Mouse (Mus musculus): ENCODE data around the gene Susd2. TPM values are rescaled to one million over a fixed set of nuclear protein-coding genes. Genes with fewer than 3 reads are reported as not detected.

The Susd2 gene
- polyA plus RNA-seq, 1 experiment = 0.17 TPM

DNA sequence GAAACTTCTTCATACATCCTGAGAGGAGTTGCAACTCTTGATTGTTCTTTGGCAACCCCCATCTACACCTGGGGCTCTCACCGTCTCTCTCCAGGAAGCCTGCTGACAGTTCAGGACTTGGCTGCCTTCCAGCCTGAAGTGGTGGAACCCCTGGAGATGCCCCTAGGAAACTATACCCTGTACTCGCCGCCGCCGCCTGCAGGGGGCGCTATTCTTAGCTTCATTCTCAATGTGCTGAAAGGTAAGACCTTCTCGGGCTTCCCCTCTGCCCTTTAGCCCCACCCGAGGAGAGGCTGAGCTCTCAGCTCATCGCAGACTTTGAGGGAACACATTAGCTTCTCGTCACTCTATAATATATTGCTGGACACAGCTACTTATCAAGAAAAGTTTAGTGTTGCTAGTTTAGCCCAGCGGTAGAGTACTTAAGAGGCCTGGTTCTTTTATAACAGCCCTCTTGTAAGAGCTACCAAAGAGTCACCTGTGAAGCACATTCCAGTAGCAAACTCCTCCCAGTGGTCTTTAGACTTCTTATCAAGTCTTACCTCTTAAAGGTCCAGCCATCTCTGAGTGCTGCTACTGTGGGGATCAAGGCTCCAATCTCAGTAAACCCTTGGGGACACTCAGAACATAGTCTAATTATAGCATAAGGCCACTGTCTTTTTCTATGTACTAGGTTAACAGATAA is 38.5 kb downstream of the Susd2 start:
- H3K4me1 ChIP-seq = peaks cover 10% of the 10 kb centered on the region
- no peaks in the 10 kb centered on the region for H3K9me3 ChIP-seq
- peaks cover 38% of the 10 kb centered on the region for H3K27me3 ChIP-seq (replicated peaks)
- no peak overlapping the region for H3K4me3 ChIP-seq (replicated peaks)
- H3K36me3 ChIP-seq (replicated peaks; ENCODE audit: low read length) = peaks cover 17% of the 10 kb centered on the region
- TF ChIP-seq GATA1 (IDR thresholded peaks at IDR 0.05; ENCODE audit: borderline replicate concordance, low read length) (no peak), FLI1 (IDR thresholded peaks at IDR 0.05; ENCODE audit: low read length) (no peak)

DNA sequence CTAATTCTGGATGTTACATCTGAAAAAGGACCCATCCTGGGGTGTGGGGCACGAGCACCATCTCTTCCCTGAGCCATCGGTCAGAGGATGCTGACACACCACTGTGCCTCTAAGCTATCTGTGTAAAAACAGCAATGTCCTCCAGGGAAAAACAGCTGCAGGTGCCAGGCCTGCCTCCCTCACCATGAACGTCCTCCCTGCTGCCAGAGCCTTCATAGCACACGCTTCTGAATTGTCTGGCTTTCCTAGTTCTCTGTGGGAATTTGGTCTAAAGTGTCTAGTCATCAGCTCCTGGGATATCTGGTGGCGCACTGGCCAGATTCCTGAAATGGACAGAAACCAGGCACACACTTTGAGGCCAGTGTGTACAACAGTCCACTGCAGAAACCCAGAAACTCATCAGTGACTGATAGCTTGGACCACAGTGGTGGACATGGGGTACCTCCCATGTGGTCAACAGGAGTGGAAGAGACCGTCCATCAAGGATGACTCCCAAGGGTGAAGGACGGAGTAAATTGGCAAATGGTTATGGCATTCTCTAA is 43.5 kb downstream of the Susd2 start:
- H3K9me3 ChIP-seq = peaks cover 14% of the 10 kb centered on the region
- peaks cover 25% of the 10 kb centered on the region for H3K27me3 ChIP-seq (replicated peaks)
- no peak overlapping the region for H3K4me3 ChIP-seq (replicated peaks)
- peaks cover 21% of the 10 kb centered on the region for H3K4me1 ChIP-seq
- no peak for TF ChIP-seq FLI1 (IDR thresholded peaks at IDR 0.05; ENCODE audit: low read length)
- TF ChIP-seq GATA1 (IDR thresholded peaks at IDR 0.05; ENCODE audit: borderline replicate concordance, low read length) = no peak
- peaks cover 26% of the 10 kb centered on the region for H3K36me3 ChIP-seq (replicated peaks; ENCODE audit: low read length)

DNA sequence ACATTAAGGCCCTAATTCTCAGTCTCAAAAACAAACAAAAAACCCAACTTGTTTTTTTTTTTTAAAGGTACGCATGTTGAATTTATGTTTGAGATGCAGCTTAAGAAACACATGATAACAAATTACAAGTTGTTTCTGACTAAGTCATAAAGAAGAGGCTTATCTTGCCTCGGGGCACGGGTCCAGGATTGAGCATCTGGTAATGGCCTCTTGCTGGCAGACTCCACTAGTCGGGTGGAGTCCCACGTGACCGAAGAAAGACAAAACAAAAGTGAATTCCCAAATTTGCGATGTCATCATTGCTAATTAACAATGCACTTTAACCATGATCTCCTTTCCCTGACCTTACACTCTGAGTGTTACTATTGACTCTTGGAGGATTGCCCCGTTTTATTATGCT is 47.8 kb downstream of the Susd2 start:
- H3K4me1 ChIP-seq = peaks cover 47% of the 10 kb centered on the region
- no peak overlapping the region for H3K4me3 ChIP-seq (replicated peaks)
- no peaks in the 10 kb centered on the region for H3K27me3 ChIP-seq (replicated peaks)
- TF ChIP-seq GATA1 (IDR thresholded peaks at IDR 0.05; ENCODE audit: borderline replicate concordance, low read length) (no peak), FLI1 (IDR thresholded peaks at IDR 0.05; ENCODE audit: low read length) (no peak)
- peaks cover 14% of the 10 kb centered on the region for H3K9me3 ChIP-seq
- peaks cover 41% of the 10 kb centered on the region for H3K36me3 ChIP-seq (replicated peaks; ENCODE audit: low read length)

DNA sequence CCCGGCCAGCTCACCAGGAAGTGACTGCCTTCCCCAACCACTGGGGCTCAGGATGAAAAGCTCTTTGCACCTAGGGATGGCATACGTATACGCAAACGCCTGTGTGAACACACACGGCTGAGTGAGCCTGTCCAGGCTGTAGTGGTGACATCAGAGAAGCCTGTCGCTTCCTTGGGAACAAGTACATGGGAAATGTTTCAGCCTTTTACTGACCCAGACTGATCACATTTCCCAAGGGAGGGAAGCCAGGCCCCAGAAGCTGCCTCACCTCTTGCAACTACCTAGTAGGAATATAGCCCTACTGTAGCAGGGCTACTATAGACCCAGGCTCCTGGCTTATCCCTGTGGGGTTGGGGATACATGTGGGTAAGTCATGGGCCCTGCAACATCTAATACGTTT is 51.2 kb downstream of the Susd2 start:
- H3K27me3 ChIP-seq (replicated peaks) = no peaks in the 10 kb centered on the region
- TF ChIP-seq GATA1 (IDR thresholded peaks at IDR 0.05; ENCODE audit: borderline replicate concordance, low read length) = no peak
- TF ChIP-seq FLI1 (IDR thresholded peaks at IDR 0.05; ENCODE audit: low read length) = no peak
- peaks cover 26% of the 10 kb centered on the region for H3K36me3 ChIP-seq (replicated peaks; ENCODE audit: low read length)
- H3K4me1 ChIP-seq = peaks cover 72% of the 10 kb centered on the region
- H3K9me3 ChIP-seq = 0 out of 2 replicates have a peak, but pooled peaks cover 3% of the 10 kb centered on the region
- H3K4me3 ChIP-seq (replicated peaks) = peak overlapping the region; percentile 16

DNA sequence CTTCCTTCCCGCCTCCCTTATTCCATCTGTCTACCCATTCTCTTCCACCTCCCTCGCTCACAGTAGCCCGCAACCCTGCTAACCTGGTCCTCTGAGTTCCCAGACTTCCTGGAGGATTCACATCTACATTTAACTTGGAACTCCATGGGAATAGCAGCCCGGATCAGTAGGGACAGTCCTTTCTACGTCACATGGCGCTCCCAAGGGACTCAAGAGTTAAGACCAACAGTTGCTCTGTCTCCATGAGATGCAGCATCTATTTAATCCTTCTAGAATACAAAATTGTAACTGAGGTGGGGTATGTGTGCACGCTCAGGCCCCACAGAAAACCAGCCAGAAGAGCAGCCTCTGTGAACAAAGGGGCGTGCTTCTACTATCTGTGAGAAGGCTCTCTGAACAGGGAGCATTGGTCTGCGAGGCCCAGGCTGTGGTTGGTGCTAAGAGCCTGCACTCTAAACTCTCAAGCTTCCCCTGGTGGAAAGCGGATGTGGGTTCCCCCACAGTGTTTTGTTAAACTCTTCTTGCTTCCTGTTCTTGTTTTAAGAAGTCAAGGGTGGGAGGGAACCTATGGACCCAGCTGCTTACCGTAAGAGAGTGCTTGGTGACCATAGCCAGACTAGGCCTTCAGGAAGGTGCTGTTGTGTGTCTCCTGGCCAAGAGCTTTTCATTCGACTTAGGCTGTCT is 52.5 kb downstream of the Susd2 start:
- no peaks in the 10 kb centered on the region for H3K9me3 ChIP-seq
- H3K36me3 ChIP-seq (replicated peaks; ENCODE audit: low read length) = peaks cover 21% of the 10 kb centered on the region
- no peaks in the 10 kb centered on the region for H3K27me3 ChIP-seq (replicated peaks)
- TF ChIP-seq GATA1 (IDR thresholded peaks at IDR 0.05; ENCODE audit: borderline replicate concordance, low read length) (no peak), FLI1 (IDR thresholded peaks at IDR 0.05; ENCODE audit: low read length) (peak; percentile 69; the same call in 1 of the 2 replicates)
- peaks cover 82% of the 10 kb centered on the region for H3K4me1 ChIP-seq
- H3K4me3 ChIP-seq (replicated peaks) = peak overlapping the region; percentile 85

DNA sequence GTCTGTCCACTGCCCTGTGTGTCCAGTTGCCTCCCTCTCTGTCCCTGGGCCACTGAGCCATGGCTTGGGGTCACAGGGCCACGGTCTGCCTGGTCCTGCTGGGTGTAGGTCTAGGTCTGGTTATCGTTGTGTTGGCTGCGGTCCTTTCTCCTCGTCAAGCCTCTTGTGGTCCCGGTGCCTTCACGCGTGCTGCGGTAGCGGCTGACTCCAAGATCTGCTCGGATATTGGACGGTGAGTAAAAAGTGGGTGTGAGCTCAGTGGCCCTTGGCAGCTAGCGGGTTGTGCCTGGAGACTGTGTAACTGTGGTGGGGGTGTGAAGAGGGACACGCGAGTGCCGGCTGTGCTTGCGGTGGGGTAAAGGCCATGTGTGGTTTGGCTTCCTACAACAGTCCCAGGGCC is 54.2 kb downstream of the Susd2 start:
- Histone ChIP-seq H3K27me3 (replicated peaks) (peaks cover 12% of the 10 kb centered on the region), H3K4me1 (peaks cover 88% of the 10 kb centered on the region), H3K36me3 (replicated peaks; ENCODE audit: low read length) (peaks cover 11% of the 10 kb centered on the region), H3K9me3 (no peaks in the 10 kb centered on the region), H3K4me3 (replicated peaks) (peak overlapping the region; percentile 87)
- TF ChIP-seq FLI1 (IDR thresholded peaks at IDR 0.05; ENCODE audit: low read length) (no peak), GATA1 (IDR thresholded peaks at IDR 0.05; ENCODE audit: borderline replicate concordance, low read length) (no peak)

DNA sequence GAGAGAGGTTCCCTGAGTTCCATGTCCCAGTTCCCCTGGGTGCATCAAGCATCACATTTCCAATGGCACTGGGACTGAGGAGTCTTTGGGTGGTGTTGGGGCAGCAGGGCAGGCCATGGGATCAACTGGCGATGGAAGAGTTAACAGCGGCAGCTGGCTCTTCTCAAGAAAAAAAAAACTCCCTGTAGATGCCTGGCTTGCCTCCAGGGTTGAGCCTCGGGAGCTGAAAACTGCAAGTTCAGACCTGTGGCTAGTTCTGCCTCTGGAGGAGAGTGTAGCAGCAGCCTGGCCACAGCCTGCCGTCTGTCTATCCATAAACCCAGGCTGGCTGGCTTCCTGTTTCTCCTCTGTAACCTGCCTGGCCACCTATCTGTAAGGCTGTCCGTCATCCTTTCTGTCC is 54.7 kb downstream of the Susd2 start, which contains the start of gene Ggt5:
Ggt5 (plus strand) TSS at position 212 of the 400 bp plus-strand sequence.
- peaks cover 7% of the 10 kb centered on the region for H3K36me3 ChIP-seq (replicated peaks; ENCODE audit: low read length)
- peaks cover 17% of the 10 kb centered on the region for H3K27me3 ChIP-seq (replicated peaks)
- TF ChIP-seq FLI1 (IDR thresholded peaks at IDR 0.05; ENCODE audit: low read length) (no peak), GATA1 (IDR thresholded peaks at IDR 0.05; ENCODE audit: borderline replicate concordance, low read length) (0 out of 3 replicates have a peak, but pooled peaks have one; percentile 27)
- H3K4me3 ChIP-seq (replicated peaks) = peak within 1 kb of the TSS; percentile 87
- no peaks in the 10 kb centered on the region for H3K9me3 ChIP-seq
- H3K4me1 ChIP-seq = peaks cover 88% of the 10 kb centered on the region

DNA sequence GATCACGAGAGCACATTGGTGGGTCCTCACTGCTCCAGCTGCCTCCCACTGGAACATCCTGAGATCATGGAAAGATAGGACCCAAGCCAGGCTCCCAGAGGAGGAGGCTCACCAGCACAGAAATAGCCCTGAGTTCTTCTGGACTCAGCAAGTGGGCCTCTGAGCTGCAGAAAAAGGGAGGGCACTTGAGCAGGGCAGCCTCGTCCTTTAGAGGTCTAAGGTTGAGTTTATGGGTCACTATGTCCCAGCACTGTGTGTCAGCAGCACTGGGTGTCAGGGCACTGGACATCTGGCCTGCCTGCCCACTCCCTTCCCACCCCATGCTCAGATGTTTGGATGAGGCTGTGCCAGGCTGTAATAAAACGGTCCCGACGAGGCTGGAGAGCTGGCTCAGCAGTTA is 55.5 kb downstream of the Susd2 start:
- H3K36me3 ChIP-seq (replicated peaks; ENCODE audit: low read length) = peaks cover 4% of the 10 kb centered on the region
- H3K4me3 ChIP-seq (replicated peaks) = peak overlapping the region; percentile 48
- no peaks in the 10 kb centered on the region for H3K9me3 ChIP-seq
- TF ChIP-seq FLI1 (IDR thresholded peaks at IDR 0.05; ENCODE audit: low read length) (no peak), GATA1 (IDR thresholded peaks at IDR 0.05; ENCODE audit: borderline replicate concordance, low read length) (no peak)
- H3K27me3 ChIP-seq (replicated peaks) = peaks cover 25% of the 10 kb centered on the region
- H3K4me1 ChIP-seq = peaks cover 80% of the 10 kb centered on the region

DNA sequence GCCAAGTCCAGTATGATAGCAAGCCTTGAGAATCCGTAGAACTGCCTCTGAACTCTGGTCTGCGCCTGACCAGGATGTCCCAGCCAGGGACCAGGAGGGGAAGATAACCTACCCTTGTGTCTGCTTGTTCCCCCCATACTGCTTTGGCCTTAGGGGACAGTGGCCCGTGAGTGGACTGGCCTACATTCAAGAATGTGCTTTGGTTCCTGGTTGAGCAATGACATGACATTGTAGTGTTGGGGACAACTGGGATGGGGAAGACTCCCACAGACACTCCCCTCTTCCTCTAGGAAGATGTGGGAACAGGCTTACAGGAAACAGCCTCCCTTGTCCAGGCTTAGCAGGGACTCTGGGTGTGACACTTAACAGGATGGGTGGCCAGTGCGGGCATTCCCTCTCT is 56.0 kb downstream of the Susd2 start:
- H3K9me3 ChIP-seq = no peaks in the 10 kb centered on the region
- peaks cover 4% of the 10 kb centered on the region for H3K36me3 ChIP-seq (replicated peaks; ENCODE audit: low read length)
- TF ChIP-seq FLI1 (IDR thresholded peaks at IDR 0.05; ENCODE audit: low read length) (no peak), GATA1 (IDR thresholded peaks at IDR 0.05; ENCODE audit: borderline replicate concordance, low read length) (no peak)
- H3K4me3 ChIP-seq (replicated peaks) = no peak overlapping the region
- H3K4me1 ChIP-seq = peaks cover 75% of the 10 kb centered on the region
- H3K27me3 ChIP-seq (replicated peaks) = peaks cover 30% of the 10 kb centered on the region

Other genes with a start within 250 kb of the Susd2 start
- gene Upb1, start 242.9 kb downstream of the Susd2 start, polyA plus RNA-seq (2012; ENCODE audit: insufficient read depth, low replicate concordance) = not detected in 2 replicates
- gene Snrpd3, start 126.5 kb downstream of the Susd2 start, polyA plus RNA-seq (2012; ENCODE audit: insufficient read depth, low replicate concordance) = 18.1 TPM in 1 of 2 replicates, not detected in the other
- 17.3 and 19.1 TPM in 2 replicates for gene Gucd1, start 126.0 kb downstream of the Susd2 start, polyA plus RNA-seq (2012; ENCODE audit: insufficient read depth, low replicate concordance)
- not detected in 2 replicates for gene Lrrc75b, start 83.7 kb downstream of the Susd2 start, polyA plus RNA-seq (2012; ENCODE audit: insufficient read depth, low replicate concordance)
- 0.84 TPM in 1 of 2 replicates, not detected in the other for gene Ggt1, start 82.4 kb downstream of the Susd2 start, polyA plus RNA-seq (2012; ENCODE audit: insufficient read depth, low replicate concordance)
- gene Ggt5, start 54.7 kb downstream of the Susd2 start, polyA plus RNA-seq (2012; ENCODE audit: insufficient read depth, low replicate concordance) = 4.5 and 13.7 TPM in 2 replicates
- gene Cabin1, start 120.3 kb upstream of the Susd2 start, polyA plus RNA-seq (2012; ENCODE audit: insufficient read depth, low replicate concordance) = 31.2 and 49.1 TPM in 2 replicates
- gene Ddt, start 129.4 kb upstream of the Susd2 start, polyA plus RNA-seq (2012; ENCODE audit: insufficient read depth, low replicate concordance) = 51.1 and 91.0 TPM in 2 replicates
- gene Gm20441, start 136.9 kb upstream of the Susd2 start, polyA plus RNA-seq (2012; ENCODE audit: insufficient read depth, low replicate concordance) = not detected in 2 replicates
- 1.6 TPM in 1 of 2 replicates, not detected in the other for gene Gstt3, start 137.4 kb upstream of the Susd2 start, polyA plus RNA-seq (2012; ENCODE audit: insufficient read depth, low replicate concordance)
- gene Gstt1, start 154.6 kb upstream of the Susd2 start, polyA plus RNA-seq (2012; ENCODE audit: insufficient read depth, low replicate concordance) = 44.0 and 52.9 TPM in 2 replicates
- gene Gstt4, start 178.5 kb upstream of the Susd2 start, polyA plus RNA-seq (2012; ENCODE audit: insufficient read depth, low replicate concordance) = 0.10 TPM in 1 of 2 replicates, not detected in the other
- 2.3 TPM in 1 of 2 replicates, not detected in the other for gene Gstt2, start 193.4 kb upstream of the Susd2 start, polyA plus RNA-seq (2012; ENCODE audit: insufficient read depth, low replicate concordance)
- 3,756 and 4,116 TPM in 2 replicates for gene Mif, start 216.2 kb upstream of the Susd2 start, polyA plus RNA-seq (2012; ENCODE audit: insufficient read depth, low replicate concordance)
- 1.2 and 44.8 TPM in 2 replicates for gene Derl3, start 249.4 kb upstream of the Susd2 start, polyA plus RNA-seq (2012; ENCODE audit: insufficient read depth, low replicate concordance)